Mouse (Mus musculus): ENCODE measurements around the gene Cacna2d4.
"Not testable (repeated sequence)": the region's sequence is repeated elsewhere in the genome, so short reads cannot be mapped to it uniquely, and the experiment has no call there.

Cacna2d4 gene

GRCm38 (mm10) chr6:119347813-119348212 lies 111.5 kb downstream of the Cacna2d4 start:
- POLR2A ChIA-PET: interaction anchor here (0.6 to 3.0 kb wide), 18 partner anchors 8 to 202 kb away, joined by 3 to 18 read pairs (median 4); partner anchors contain the start of gene Lrtm2 (in 1 of the 4)
- CTCF ChIA-PET: interaction anchor here (0.6 to 2.9 kb wide), 55 partner anchors 8 to 721 kb away, joined by 3 to 80 read pairs (median 4); partner anchors contain the start of genes Lrtm2 (in 3 of the 4) and Cacna2d4 (in 1 of the 4)

GRCm38 (mm10) chr6:119348234-119348633 lies 111.9 kb downstream of the Cacna2d4 start:
- ChIA-PET CTCF (interaction anchor here (0.5 to 2.9 kb wide), 62 partner anchors 9 to 722 kb away, joined by 3 to 80 read pairs (median 4); partner anchors contain the start of genes Lrtm2 (in 3 of the 4) and Cacna2d4 (in 1 of the 4)), POLR2A (interaction anchor here (0.6 to 3.0 kb wide), 16 partner anchors 8 to 203 kb away, joined by 3 to 18 read pairs (median 4); partner anchors contain the start of gene Lrtm2 (in 1 of the 4))

GRCm38 (mm10) chr6:119350703-119351198 lies 114.4 kb downstream of the Cacna2d4 start:
- POLR2A ChIA-PET: interaction anchor here in 2 of 4 experiments (1.0 to 3.0 kb wide), 6 partner anchors 9 to 131 kb away, joined by 3 to 14 read pairs (median 5); no protein-coding TSS in a partner anchor

GRCm38 (mm10) chr6:119351656-119352055 lies 115.3 kb downstream of the Cacna2d4 start:
- POLR2A ChIA-PET: interaction anchor here in 3 of 4 experiments (0.5 to 2.2 kb wide), 8 partner anchors 8 to 132 kb away, joined by 3 to 10 read pairs (median 4); no protein-coding TSS in a partner anchor
- CTCF ChIA-PET: interaction anchor here in 3 of 4 experiments (0.6 to 2.6 kb wide), 8 partner anchors 13 to 132 kb away, joined by 3 to 16 read pairs (median 4); no protein-coding TSS in a partner anchor

More at GRCm38 (mm10) chr6:119350703-119351198, 114.4 kb downstream of the Cacna2d4 start:
- CTCF ChIA-PET: interaction anchor here (0.5 to 2.6 kb wide), 10 partner anchors 18 to 131 kb away, joined by 3 to 16 read pairs (median 4); no protein-coding TSS in a partner anchor

GRCm38 (mm10) chr6:119352501-119352900 lies 116.2 kb downstream of the Cacna2d4 start:
- ChIA-PET POLR2A (interaction anchor here in 3 of 4 experiments (0.7 to 2.2 kb wide), 5 partner anchors 11 to 673 kb away, joined by 3 to 7 read pairs (median 5); no protein-coding TSS in a partner anchor), CTCF (interaction anchor here in 3 of 4 experiments (0.7 to 2.6 kb wide), 3 partner anchors 132 to 726 kb away, joined by 3 to 16 read pairs (median 5); no protein-coding TSS in a partner anchor)

GRCm38 (mm10) chr6:119358020-119358571 lies 121.8 kb downstream of the Cacna2d4 start:
- ChIA-PET CTCF (no interaction called here), POLR2A (interaction anchor here in 1 of 4 experiments (1.0 to 1.3 kb wide), 3 partner anchors 81 to 142 kb away, joined by 3 to 5 read pairs (median 3); no protein-coding TSS in a partner anchor)

GRCm38 (mm10) chr6:119360250-119360649 lies 123.9 kb downstream of the Cacna2d4 start:
- CTCF ChIA-PET: not testable (repeated sequence)
- POLR2A ChIA-PET: interaction anchor here in 1 of 4 experiments (1.1 to 1.5 kb wide), 3 partner anchors 9 to 30 kb away, joined by 3 to 5 read pairs (median 4); no protein-coding TSS in a partner anchor

- ChIA-PET POLR2A (no interaction called here), CTCF (no interaction called here)
Measured at GRCm38 (mm10) chr6:119360925-119361702, 124.8 kb downstream of the Cacna2d4 start.

- CTCF ChIA-PET: no interaction called here
- POLR2A ChIA-PET: interaction anchor here in 2 of 4 experiments (0.7 to 2.1 kb wide), 7 partner anchors 9 to 130 kb away, joined by 3 to 8 read pairs (median 3); no protein-coding TSS in a partner anchor
Measured at GRCm38 (mm10) chr6:119363593-119363992, 127.3 kb downstream of the Cacna2d4 start.

GRCm38 (mm10) chr6:119366800-119367199 lies 130.5 kb downstream of the Cacna2d4 start:
- ChIA-PET CTCF (interaction anchor here in 3 of 4 experiments (0.6 to 1.7 kb wide), 4 partner anchors 18 to 1119 kb away, joined by 3 to 5 read pairs (median 3); no protein-coding TSS in a partner anchor), POLR2A (interaction anchor here in 1 of 4 experiments (1.4 to 2.0 kb wide), 2 partner anchors 10 to 11 kb away, joined by 3 to 7 read pairs; no protein-coding TSS in a partner anchor)

- ChIA-PET POLR2A (interaction anchor here in 1 of 4 experiments (2.0 kb wide), 1 partner anchor 11 kb away, joined by 7 read pairs; no protein-coding TSS in a partner anchor), CTCF (interaction anchor here in 1 of 4 experiments (1.7 kb wide), 1 partner anchor 1119 kb away, joined by 5 read pairs; no protein-coding TSS in a partner anchor)
Measured at GRCm38 (mm10) chr6:119367382-119367781, 131.1 kb downstream of the Cacna2d4 start.

- CTCF ChIA-PET: interaction anchor here in 2 of 4 experiments (0.6 to 1.0 kb wide), 2 partner anchors 14 to 72 kb away, joined by 3 to 4 read pairs; no protein-coding TSS in a partner anchor
- POLR2A ChIA-PET: interaction anchor here in 2 of 4 experiments (0.8 to 2.0 kb wide), 5 partner anchors 9 to 100 kb away, joined by 3 to 7 read pairs (median 5); no protein-coding TSS in a partner anchor
Measured at GRCm38 (mm10) chr6:119371624-119372023, 135.3 kb downstream of the Cacna2d4 start.

GRCm38 (mm10) chr6:119372237-119372636 lies 135.9 kb downstream of the Cacna2d4 start:
- POLR2A ChIA-PET: interaction anchor here in 2 of 4 experiments (0.8 to 2.0 kb wide), 12 partner anchors 7 to 244 kb away, joined by 3 to 8 read pairs (median 4); no protein-coding TSS in a partner anchor
- CTCF ChIA-PET: interaction anchor here (0.6 to 1.3 kb wide), 6 partner anchors 11 to 153 kb away, joined by 3 to 4 read pairs (median 4); no protein-coding TSS in a partner anchor

GRCm38 (mm10) chr6:119373000-119373705 lies 136.8 kb downstream of the Cacna2d4 start:
- POLR2A ChIA-PET: interaction anchor here in 2 of 4 experiments (0.5 to 2.0 kb wide), 14 partner anchors 8 to 245 kb away, joined by 3 to 8 read pairs (median 4); no protein-coding TSS in a partner anchor

GRCm38 (mm10) chr6:119375035-119375434 lies 138.7 kb downstream of the Cacna2d4 start:
- CTCF ChIA-PET: interaction anchor here in 3 of 4 experiments (0.7 to 1.1 kb wide), 3 partner anchors 10 to 1383 kb away, joined by 4 to 7 read pairs (median 5); no protein-coding TSS in a partner anchor
- POLR2A ChIA-PET: interaction anchor here in 2 of 4 experiments (0.8 to 2.9 kb wide), 8 partner anchors 9 to 56 kb away, joined by 3 to 21 read pairs (median 4); no protein-coding TSS in a partner anchor

More at GRCm38 (mm10) chr6:119373000-119373705, 136.8 kb downstream of the Cacna2d4 start:
- CTCF ChIA-PET: interaction anchor here (0.5 to 1.3 kb wide), 10 partner anchors 10 to 746 kb away, joined by 3 to 4 read pairs (median 3); no protein-coding TSS in a partner anchor

- ChIA-PET POLR2A (interaction anchor here in 2 of 4 experiments (0.7 to 2.4 kb wide), 10 partner anchors 9 to 158 kb away, joined by 3 to 8 read pairs (median 4); no protein-coding TSS in a partner anchor), CTCF (interaction anchor here in 3 of 4 experiments (0.7 to 1.8 kb wide), 4 partner anchors 18 to 67 kb away, joined by 3 to 11 read pairs (median 5); no protein-coding TSS in a partner anchor)
Measured at GRCm38 (mm10) chr6:119377613-119378012, 141.3 kb downstream of the Cacna2d4 start.
